18 mouse cellular contexts compared by ENCODE assay signal in genomic region chr10:44454111-44454510, GRCm38 (mm10).
A peak's percentile ranks its signal among the peaks of the same experiment; 100 is the strongest.
DNase-seq lines count a peak whose midpoint lies in the region; ATAC-seq and TF ChIP-seq lines count a peak whose summit lies in the region.
"Had no signal": no experiment of that assay in that cellular context is flagged by ENCODE, and none has a peak within 500 bp of the region (broad histone marks: within the 10 kb centered on the region; RNA-seq: fewer than 3 reads in every experiment).

No protein-coding gene starts in this region.

- TF ChIP-seq EP300 in lung, postnatal 0 days (IDR thresholded peaks at IDR 0.05): no peak; the same call in 1 of the 2 replicates

- peak overlapping the region; percentile 60; the same call in 1 of the 2 replicates for H3K4me3 ChIP-seq in embryonic facial prominence, embryonic 13.5 days
- no peak overlapping the region for H3K4me3 ChIP-seq in embryonic facial prominence, embryonic 10.5 days
- no peak overlapping the region for H3K4me3 ChIP-seq in lung, postnatal 0 days (ENCODE audit: low read depth, low read length)
- peak overlapping the region; percentile 62 for H3K4me3 ChIP-seq in intestine, postnatal 0 days (ENCODE audit: low read depth, low read length)
- H3K4me3 ChIP-seq: forebrain, embryonic 13.5 days; hindbrain, embryonic 10.5 days had no signal

- no peak for TF ChIP-seq CTCF in lung, postnatal 0 days (IDR thresholded peaks at IDR 0.05)
- TF ChIP-seq CTCF in intestine, postnatal 0 days (IDR thresholded peaks at IDR 0.05; ENCODE audit: low read depth): no peak

- 53% methylated on average over 2 of the region's 2 CpGs for WGBS in embryonic facial prominence, embryonic 13.5 days
- WGBS in embryonic facial prominence, embryonic 10.5 days: 56% methylated on average over 2 of the region's 2 CpGs
- WGBS in lung, postnatal 0 days: 44% methylated on average over 2 of the region's 2 CpGs
- WGBS in intestine, postnatal 0 days: 19% methylated on average over 2 of the region's 2 CpGs

- no peak overlapping the region for H3K9ac ChIP-seq in embryonic facial prominence, embryonic 13.5 days
- H3K9ac ChIP-seq in lung, postnatal 0 days (replicated peaks; ENCODE audit: low read depth): no peak overlapping the region
- H3K9ac ChIP-seq in intestine, postnatal 0 days (ENCODE audit: low read depth, low read length): peak overlapping the region; percentile 34; the same call in 1 of the 2 replicates
- H3K9ac ChIP-seq: forebrain, embryonic 13.5 days; forebrain, postnatal 0 days; hindbrain, embryonic 14.5 days had no signal

- peaks cover 34% of the 10 kb centered on the region for H3K27me3 ChIP-seq in embryonic facial prominence, embryonic 13.5 days
- H3K27me3 ChIP-seq in embryonic facial prominence, embryonic 10.5 days (replicated peaks; ENCODE audit: low read depth, poor library complexity, severe bottlenecking): peaks cover 39% of the 10 kb centered on the region
- H3K27me3 ChIP-seq in lung, postnatal 0 days (replicated peaks; ENCODE audit: insufficient read depth, low read length): no peaks in the 10 kb centered on the region
- no peaks in the 10 kb centered on the region for H3K27me3 ChIP-seq in intestine, postnatal 0 days (replicated peaks; ENCODE audit: control insufficient read depth, insufficient read depth, low read length)

- ATAC-seq in embryonic facial prominence, embryonic 13.5 days (ENCODE audit: insufficient number of reproducible peaks, insufficient read depth, low FRiP score, low TSS enrichment, low read depth): no peak
- no peak for ATAC-seq in lung, postnatal 0 days
- no peak for ATAC-seq in intestine, postnatal 0 days
- ATAC-seq: forebrain, embryonic 13.5 days had no signal

- peaks cover 17% of the 10 kb centered on the region for H3K4me1 ChIP-seq in embryonic facial prominence, embryonic 13.5 days
- peaks cover 34% of the 10 kb centered on the region for H3K4me1 ChIP-seq in embryonic facial prominence, embryonic 10.5 days
- no peaks in the 10 kb centered on the region for H3K4me1 ChIP-seq in lung, postnatal 0 days (ENCODE audit: insufficient read depth, low read depth, low read length)
- H3K4me1 ChIP-seq in intestine, postnatal 0 days (replicated peaks; ENCODE audit: control insufficient read depth, insufficient read depth, low read length): 0 out of 2 replicates have a peak, but pooled peaks cover 4% of the 10 kb centered on the region

- no peaks in the 10 kb centered on the region for H3K9me3 ChIP-seq in embryonic facial prominence, embryonic 13.5 days
- no peaks in the 10 kb centered on the region for H3K9me3 ChIP-seq in embryonic facial prominence, embryonic 10.5 days
- no peaks in the 10 kb centered on the region for H3K9me3 ChIP-seq in lung, postnatal 0 days (ENCODE audit: low read length)
- no peaks in the 10 kb centered on the region for H3K9me3 ChIP-seq in intestine, postnatal 0 days (ENCODE audit: control insufficient read depth)
- H3K9me3 ChIP-seq: forebrain, embryonic 13.5 days; hindbrain, embryonic 10.5 days had no signal

- H3K36me3 ChIP-seq in embryonic facial prominence, embryonic 13.5 days: no peaks in the 10 kb centered on the region
- H3K36me3 ChIP-seq in embryonic facial prominence, embryonic 10.5 days (replicated peaks): no peaks in the 10 kb centered on the region
- H3K36me3 ChIP-seq in lung, postnatal 0 days (ENCODE audit: insufficient read depth, low read length): no peaks in the 10 kb centered on the region
- 0 out of 2 replicates have a peak, but pooled peaks cover 9% of the 10 kb centered on the region for H3K36me3 ChIP-seq in intestine, postnatal 0 days (ENCODE audit: control insufficient read depth, insufficient read depth)
- H3K36me3 ChIP-seq: hindbrain, embryonic 10.5 days had no signal

- H3K27ac ChIP-seq in embryonic facial prominence, embryonic 13.5 days: no peak overlapping the region
- no peak overlapping the region for H3K27ac ChIP-seq in embryonic facial prominence, embryonic 10.5 days (replicated peaks)
- no peak overlapping the region for H3K27ac ChIP-seq in lung, postnatal 0 days (ENCODE audit: low read length)
- peak overlapping the region; percentile 87 for H3K27ac ChIP-seq in intestine, postnatal 0 days (ENCODE audit: low read depth, low read length)
- H3K27ac ChIP-seq: forebrain, embryonic 13.5 days; hindbrain, embryonic 10.5 days; hindbrain, embryonic 14.5 days had no signal

- H3K4me2 ChIP-seq in embryonic facial prominence, embryonic 13.5 days: peak overlapping the region; percentile 97
- H3K4me2 ChIP-seq in lung, postnatal 0 days (replicated peaks; ENCODE audit: low read depth, low read length): peak overlapping the region; percentile 22; the same call in 1 of the 2 replicates
- H3K4me2 ChIP-seq in intestine, postnatal 0 days (replicated peaks; ENCODE audit: low read depth): peak overlapping the region; percentile 78
- H3K4me2 ChIP-seq: forebrain, embryonic 13.5 days; heart, embryonic 11.5 days; hindbrain, embryonic 14.5 days had no signal

- DNase-seq in embryonic facial prominence, embryonic 10.5 days (ENCODE audit: low spot score): no peak
- DNase-seq in lung, postnatal 0 days (ENCODE audit: low spot score): no peak
- no peak for DNase-seq in lung, postnatal 36 days
- peak; percentile 69 for DNase-seq in induced T-regulatory cell, adult 2 months (ENCODE audit: low read depth)
- DNase-seq in MN1 (ENCODE audit: low spot score): no peak
- no peak for DNase-seq in left cerebral cortex, adult 8-10 months (ENCODE audit: low spot score in 2 of 2)
- DNase-seq: adrenal gland, adult 2 months; adrenal gland, postnatal 25 days; cerebellum, adult 18-20 months; cerebellum, adult 9-11 months; heart, adult 18-20 months had no signal

Comparison
In these comparisons a context has a peak if more than half of its experiments do, and no peak if none do; other contexts are left out.
1. H3K4me3 ChIP-seq: peak in embryonic facial prominence, embryonic 13.5 days (single experiment) and intestine, postnatal 0 days (single experiment); none in embryonic facial prominence, embryonic 10.5 days (single experiment) and lung, postnatal 0 days (single experiment).
2. H3K4me2 ChIP-seq: peak in every context shown above with its lines; median percentile 97 in embryonic facial prominence, embryonic 13.5 days; 78 in intestine, postnatal 0 days; 22 in lung, postnatal 0 days.